Mouse (Mus musculus): ENCODE results near the gene Irak2. TPM values are rescaled to one million over a fixed set of nuclear protein-coding genes. Genes with fewer than 3 reads are reported as not detected.

Irak2 gene
- 152 to 170 TPM (median 165 TPM) in 4 replicates for total RNA-seq (2023; ENCODE audit: inconsistent age)

DNA sequence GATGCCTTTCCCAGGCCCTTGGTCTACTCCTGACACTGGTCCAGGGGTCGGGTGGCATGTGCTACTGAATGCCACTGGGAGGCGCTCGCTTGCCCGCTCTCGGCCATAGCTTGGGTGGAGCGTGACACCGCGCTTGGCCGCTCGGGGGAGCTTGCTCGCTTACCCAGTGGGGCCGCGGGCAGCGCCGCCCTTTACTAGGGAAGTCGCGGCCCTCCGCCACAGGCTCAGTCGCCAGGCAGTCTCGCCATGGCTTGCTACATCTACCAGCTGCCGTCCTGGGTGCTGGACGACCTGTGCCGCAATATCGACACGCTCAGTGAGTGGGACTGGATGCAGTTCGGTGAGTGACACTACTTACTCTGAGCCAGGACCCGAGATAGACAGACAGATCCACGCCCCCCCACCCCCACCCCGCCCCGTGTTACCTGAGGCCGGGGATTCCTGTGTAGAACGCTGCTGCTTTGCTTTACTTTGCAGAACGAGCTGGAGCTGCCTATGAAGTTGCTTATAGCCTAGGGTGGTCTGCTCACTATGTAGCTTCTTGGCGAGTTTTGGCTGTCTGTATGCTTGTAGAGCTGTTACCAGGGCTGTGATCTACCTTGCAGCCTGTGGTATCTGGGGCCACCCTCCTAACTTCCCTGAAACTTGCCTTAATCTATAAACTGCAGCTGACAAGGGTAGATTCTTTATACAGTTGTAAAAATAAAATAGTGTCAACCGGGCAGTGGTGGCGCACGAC lies at the start of gene Irak2:
Gene Irak2 (plus strand): TSS at position 166 of the 739 bp plus-strand sequence.

DNA sequence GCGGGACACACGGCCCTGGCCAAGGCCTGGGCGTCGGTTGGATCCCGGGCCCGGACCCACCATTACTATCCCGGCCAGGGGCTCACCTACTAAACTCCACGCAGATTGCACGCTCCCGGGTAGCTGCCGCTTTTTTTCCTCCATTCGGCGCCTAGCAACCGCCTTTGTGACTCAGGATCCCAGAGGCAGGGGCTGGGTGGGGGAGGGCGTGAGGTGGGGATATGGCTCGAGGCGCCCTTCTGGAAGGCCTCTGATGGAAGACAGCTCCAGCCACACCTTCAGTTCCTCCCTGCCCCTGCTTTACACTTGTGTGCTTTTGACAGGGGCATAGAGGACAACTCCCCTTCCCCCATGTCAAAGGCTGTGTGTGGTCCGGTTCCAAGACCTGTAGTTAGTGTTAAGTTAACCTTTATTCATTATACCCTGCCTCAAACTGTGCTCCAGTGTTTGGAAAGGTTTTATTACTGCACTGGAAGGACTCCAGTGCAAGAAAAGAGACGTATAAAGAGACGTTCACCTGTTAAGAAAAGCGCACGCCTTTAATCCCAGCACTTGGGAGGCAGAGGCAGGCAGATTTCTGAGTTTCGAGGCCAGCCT lies 37.6 kb upstream of the Irak2 start, which contains the start of gene Fancd2os:
Gene Fancd2os (minus strand): TSS at position 173 of the 597 bp plus-strand sequence.

DNA sequence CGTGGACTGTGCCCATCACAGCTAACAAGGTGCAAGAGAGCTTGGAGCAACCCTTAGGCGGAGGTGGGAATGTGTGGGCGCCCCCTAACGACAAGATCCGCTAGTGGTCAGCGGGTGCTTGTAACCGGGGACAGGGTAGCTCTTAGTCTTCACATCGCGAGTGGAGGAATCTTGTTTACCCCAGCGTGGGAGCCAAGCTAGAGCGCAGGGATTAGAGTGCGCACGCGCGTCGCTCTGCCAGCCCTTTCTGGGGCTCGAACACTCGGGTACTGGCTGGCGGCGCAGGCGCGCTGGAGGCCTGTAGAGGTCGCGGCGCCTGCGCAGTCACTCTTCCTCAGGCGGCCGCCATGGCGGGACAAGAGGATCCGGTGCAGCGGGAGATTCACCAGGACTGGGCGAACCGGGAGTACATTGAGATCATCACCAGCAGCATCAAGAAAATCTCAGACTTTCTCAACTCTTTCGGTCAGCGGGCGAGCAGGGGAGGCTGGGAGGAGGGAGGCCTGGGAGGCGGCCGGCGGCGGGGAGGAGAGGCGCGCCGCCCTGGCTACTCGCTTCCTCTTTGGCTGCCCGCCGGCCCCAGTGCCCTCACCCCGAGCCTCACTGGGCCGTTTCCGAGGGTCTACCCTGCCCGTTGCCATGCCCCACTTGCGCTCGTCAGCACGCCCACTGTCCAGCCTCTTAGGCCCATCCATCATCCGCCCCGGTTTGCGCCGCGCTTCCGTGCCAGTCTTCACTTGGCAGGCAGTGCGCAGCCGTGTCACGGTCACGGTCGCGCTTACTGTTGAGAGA lies 33.6 kb upstream of the Irak2 start, which contains the start of gene Brk1:
Gene Brk1 (plus strand): TSS at position 341 of the 792 bp plus-strand sequence.

DNA sequence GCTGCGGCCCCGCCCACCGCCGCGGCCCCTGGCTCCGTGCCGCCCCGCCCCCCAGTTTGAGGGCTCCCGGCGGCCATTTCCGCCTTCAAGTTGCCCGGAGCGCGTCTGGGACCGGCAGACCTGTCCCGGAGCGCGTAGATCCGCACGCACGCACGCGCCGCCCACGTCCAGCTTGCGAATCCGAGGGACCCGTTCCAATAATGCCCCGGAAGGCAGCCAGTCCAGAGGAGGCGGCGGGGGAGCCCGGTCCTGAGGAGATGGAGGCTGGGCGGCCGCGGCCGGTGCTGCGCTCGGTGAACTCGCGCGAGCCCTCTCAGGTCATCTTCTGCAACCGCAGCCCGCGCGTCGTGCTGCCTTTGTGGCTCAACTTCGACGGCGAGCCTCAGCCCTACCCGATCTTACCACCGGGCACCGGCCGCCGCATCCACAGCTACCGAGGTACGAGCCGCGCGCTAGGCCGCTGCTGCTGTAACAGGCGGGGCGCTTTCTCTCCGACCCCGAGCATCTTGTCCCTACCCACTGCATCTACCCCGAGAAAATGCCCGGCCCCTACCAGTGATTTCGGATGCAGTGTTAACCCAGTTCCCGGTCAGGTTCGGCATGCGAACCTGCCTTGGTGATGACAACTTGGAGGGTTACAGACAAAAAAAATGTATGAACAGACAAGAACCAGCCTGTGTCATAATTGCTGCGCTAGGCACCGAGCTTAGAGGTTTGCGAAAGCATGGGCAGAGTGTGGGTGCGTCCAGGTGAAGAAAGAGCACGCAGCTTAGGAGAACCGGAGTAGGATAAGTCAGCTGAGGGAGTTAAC lies 14.1 kb upstream of the Irak2 start, which contains the start of gene Vhl:
Gene Vhl (plus strand): TSS at position 19 of the 811 bp plus-strand sequence.

DNA sequence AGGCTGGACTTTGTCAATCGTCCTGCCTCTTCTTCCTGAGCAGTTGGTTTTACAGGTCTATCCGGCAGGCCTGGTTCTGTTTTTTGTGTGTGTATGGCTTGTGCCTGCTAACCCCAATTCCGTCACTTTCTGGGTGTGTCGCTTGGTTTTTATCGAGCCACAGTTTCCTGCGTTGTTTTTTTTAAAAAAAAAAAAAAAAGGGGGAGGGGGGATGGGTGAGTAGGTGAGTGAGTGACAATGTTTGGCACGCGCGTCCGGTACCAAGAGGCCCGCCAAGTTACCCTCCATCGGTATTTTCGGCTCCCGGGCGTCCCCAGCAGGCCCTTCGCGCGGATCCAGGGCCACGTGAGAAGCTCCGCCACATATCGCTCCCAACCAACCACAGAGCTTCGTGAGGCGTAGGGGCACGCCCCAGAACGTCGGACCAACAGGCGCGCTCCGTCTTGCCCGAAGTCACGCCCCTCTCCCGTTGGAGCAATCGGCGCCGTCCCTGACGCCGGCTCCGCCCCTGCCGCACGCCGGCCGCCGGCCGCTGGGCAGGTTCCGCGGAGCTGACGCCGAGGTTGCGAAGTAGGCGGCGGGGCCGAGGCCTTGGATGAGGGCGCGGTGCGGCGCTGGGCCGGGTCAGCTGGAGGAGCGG lies 58.4 kb downstream of the Irak2 start, which contains the start of gene Tatdn2:
Gene Tatdn2 (plus strand): TSS at position 469 of the 640 bp plus-strand sequence.

DNA sequence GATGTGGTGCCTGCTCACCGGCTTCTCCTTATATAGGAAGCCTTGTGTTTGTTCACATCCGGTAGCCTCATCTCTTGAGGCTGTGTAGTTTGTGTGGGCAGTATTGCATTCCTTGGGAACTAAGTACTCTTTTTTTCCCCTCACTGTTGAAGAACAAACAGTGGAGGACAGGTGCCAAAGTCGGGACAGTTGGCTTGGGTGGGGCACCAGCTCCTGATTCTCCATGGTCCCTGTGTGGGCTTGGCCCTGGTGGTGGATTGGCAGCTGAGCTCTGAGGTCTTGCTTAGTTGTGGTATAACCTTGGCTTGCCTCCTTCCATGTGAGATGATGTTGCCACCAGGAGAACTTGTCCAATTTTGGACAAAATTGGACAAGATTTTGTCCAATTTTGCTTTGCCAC lies 81.6 kb downstream of the Irak2 start, which contains the start of gene Ghrl:
Gene Ghrl (minus strand): TSS at position 3 of the 400 bp plus-strand sequence.

DNA sequence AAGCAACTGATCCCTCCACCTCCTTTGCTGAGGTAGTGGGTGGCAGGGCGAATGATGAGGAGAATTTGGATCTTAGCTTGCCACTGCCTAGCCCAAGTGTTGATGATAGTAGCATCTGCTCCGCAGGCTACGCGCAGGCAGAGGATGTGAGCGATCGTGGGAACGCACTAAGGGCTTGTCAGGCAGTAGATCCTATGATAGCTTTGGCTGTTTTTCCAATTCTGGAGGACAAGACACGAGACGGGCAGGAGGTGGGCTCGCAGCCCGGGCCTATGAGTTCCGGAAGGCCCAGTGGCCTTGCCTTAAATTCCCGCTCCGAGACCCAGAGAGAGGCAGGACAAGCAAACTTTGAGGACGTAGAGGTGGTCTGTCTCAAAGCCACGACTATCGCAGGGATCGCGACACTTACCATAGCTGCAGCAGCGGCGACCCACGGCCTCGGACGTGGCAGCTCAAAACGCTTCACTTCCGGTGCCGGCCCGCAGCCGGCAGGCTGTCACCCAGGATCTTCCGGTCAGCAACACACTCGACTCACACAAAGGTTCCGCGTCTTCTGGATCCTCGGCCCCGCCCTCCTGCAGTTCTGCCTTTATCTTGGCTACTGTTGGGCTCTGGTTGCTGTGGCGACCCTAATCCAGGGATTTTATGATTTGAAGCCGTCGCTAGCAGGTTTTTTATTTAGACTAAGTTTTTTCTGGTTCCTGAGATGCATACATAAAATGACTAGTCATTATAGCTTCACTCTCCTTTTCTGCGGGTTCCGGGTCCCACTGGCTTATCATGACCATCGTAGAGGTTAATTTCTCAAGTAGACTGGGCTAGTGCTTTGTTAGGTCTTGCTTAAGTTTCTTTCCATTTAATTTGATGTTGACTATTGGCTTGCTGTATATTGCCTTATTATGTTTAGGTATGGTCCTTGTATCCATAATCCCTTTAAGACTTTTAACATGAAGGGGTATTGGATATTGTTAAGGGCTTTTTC lies 102.3 kb downstream of the Irak2 start, which contains the start of gene Sec13:
Gene Sec13 (minus strand): TSS at position 508 of the 982 bp plus-strand sequence.

Other genes with a start within 250 kb of the Irak2 start
- 31.2 to 38.7 TPM (median 36.2 TPM) in 4 replicates for gene Ttll3, start 249.2 kb upstream of the Irak2 start, total RNA-seq (2023; ENCODE audit: inconsistent age)
- gene Rpusd3, start 219.1 kb upstream of the Irak2 start, total RNA-seq (2023; ENCODE audit: inconsistent age), result 9.4 to 24.2 TPM (median 14.4 TPM) in 4 replicates
- not detected in 4 replicates for gene Cidec, start 202.7 kb upstream of the Irak2 start, total RNA-seq (2023; ENCODE audit: inconsistent age)
- gene Jagn1, start 195.9 kb upstream of the Irak2 start, total RNA-seq (2023; ENCODE audit: inconsistent age), result 16.2 to 21.7 TPM (median 18.7 TPM) in 4 replicates
- gene Il17re, start 180.0 kb upstream of the Irak2 start, total RNA-seq (2023; ENCODE audit: inconsistent age), result not detected in 4 replicates
- not detected in 4 replicates for gene Il17rc, start 167.0 kb upstream of the Irak2 start, total RNA-seq (2023; ENCODE audit: inconsistent age)
- 15.4 to 17.8 TPM (median 17.1 TPM) in 4 replicates for gene Creld1, start 155.2 kb upstream of the Irak2 start, total RNA-seq (2023; ENCODE audit: inconsistent age)
- 0.36 to 0.86 TPM (median 0.72 TPM) in 4 replicates for gene Prrt3, start 136.5 kb upstream of the Irak2 start, total RNA-seq (2023; ENCODE audit: inconsistent age)
- 71.5 to 80.4 TPM (median 76.9 TPM) in 4 replicates for gene Emc3, start 106.8 kb upstream of the Irak2 start, total RNA-seq (2023; ENCODE audit: inconsistent age)
- gene Fancd2, start 106.8 kb upstream of the Irak2 start, total RNA-seq (2023; ENCODE audit: inconsistent age), result 2.1 to 2.7 TPM (median 2.5 TPM) in 4 replicates
- not detected in 4 replicates for gene Fancd2os, start 37.8 kb upstream of the Irak2 start, total RNA-seq (2023; ENCODE audit: inconsistent age)
- gene Brk1, start 33.7 kb upstream of the Irak2 start, total RNA-seq (2023; ENCODE audit: inconsistent age), result 108 to 128 TPM (median 115 TPM) in 4 replicates
- gene Vhl, start 14.5 kb upstream of the Irak2 start, total RNA-seq (2023; ENCODE audit: inconsistent age), result 29.5 to 35.8 TPM (median 30.8 TPM) in 4 replicates
- gene Tatdn2, start 58.6 kb downstream of the Irak2 start, total RNA-seq (2023; ENCODE audit: inconsistent age), result 172 to 209 TPM (median 195 TPM) in 4 replicates
- gene Ghrl, start 81.4 kb downstream of the Irak2 start, total RNA-seq (2023; ENCODE audit: inconsistent age), result 1.1 to 3.8 TPM (median 3.3 TPM) in 3 of 4 replicates, not detected in the other
- gene Sec13, start 102.3 kb downstream of the Irak2 start, total RNA-seq (2023; ENCODE audit: inconsistent age), result 93.9 to 111 TPM (median 98.4 TPM) in 4 replicates

Data from B cell, adult (primary cell).